26 mouse cellular contexts compared by ENCODE assay signal in genomic region chr5:140002541-140002940, GRCm38 (mm10).
DNase-seq lines count a peak whose midpoint lies in the region; ATAC-seq and TF ChIP-seq lines count a peak whose summit lies in the region.
"Had no signal": no experiment of that assay in that cellular context is flagged by ENCODE, and none has a peak within 500 bp of the region (broad histone marks: within the 10 kb centered on the region; RNA-seq: fewer than 3 reads in every experiment).

No protein-coding gene starts in this region.

- no peak for DNase-seq in forebrain, embryonic 10.5 days (ENCODE audit: extremely low spot score, low spot score)
- DNase-seq in hindbrain, embryonic 11.5 days (ENCODE audit: low spot score) = no peak
- peak; percentile 32 for DNase-seq in midbrain, embryonic 14.5 days
- DNase-seq in brain, embryonic 14.5 days (ENCODE audit: low read depth) = peak; percentile 62
- DNase-seq in cerebellum, postnatal 25 days = no peak
- DNase-seq: adrenal gland, adult 8-10 months; adrenal gland, postnatal 25 days; cerebellum, adult 18-20 months; cerebellum, adult 9-10 months; cerebellum, postnatal 14 days; forebrain, postnatal 0 days; gastrocnemius, adult 2 months; gastrocnemius, postnatal 14 days; heart, adult 11 months had no signal

- 30% methylated on average over 3 of the region's 3 CpGs for WGBS in forebrain, embryonic 13.5 days
- 60% methylated on average over 3 of the region's 3 CpGs for WGBS in forebrain, embryonic 10.5 days
- 44% methylated on average over 3 of the region's 3 CpGs for WGBS in hindbrain, embryonic 12.5 days
- 72% methylated on average over 3 of the region's 3 CpGs for WGBS in hindbrain, embryonic 11.5 days
- 50% methylated on average over 3 of the region's 3 CpGs for WGBS in midbrain, embryonic 14.5 days
- WGBS in midbrain, embryonic 15.5 days = 37% methylated on average over 3 of the region's 3 CpGs

- TF ChIP-seq CTCF in brain, embryonic 14.5 days (IDR thresholded peaks at IDR 0.05; ENCODE audit: borderline replicate concordance, extremely low read depth, insufficient read depth, insufficient read length) = no peak

- H3K4me2 ChIP-seq in forebrain, embryonic 13.5 days = no peak overlapping the region
- H3K4me2 ChIP-seq in hindbrain, embryonic 12.5 days (replicated peaks) = no peak overlapping the region
- H3K4me2 ChIP-seq in hindbrain, embryonic 11.5 days (replicated peaks; ENCODE audit: low read depth, low read length) = no peak overlapping the region
- H3K4me2 ChIP-seq in midbrain, embryonic 14.5 days (ENCODE audit: low read length) = no peak overlapping the region
- H3K4me2 ChIP-seq in midbrain, embryonic 15.5 days = no peak overlapping the region
- H3K4me2 ChIP-seq: embryonic facial prominence, embryonic 12.5 days; embryonic facial prominence, embryonic 15.5 days; heart, embryonic 11.5 days; hindbrain, embryonic 14.5 days had no signal

- no peak overlapping the region for H3K27ac ChIP-seq in forebrain, embryonic 13.5 days
- H3K27ac ChIP-seq in forebrain, embryonic 10.5 days = no peak overlapping the region
- peak overlapping the region; percentile 30; the same call in 1 of the 2 replicates for H3K27ac ChIP-seq in hindbrain, embryonic 12.5 days
- no peak overlapping the region for H3K27ac ChIP-seq in hindbrain, embryonic 11.5 days (ENCODE audit: low read depth, low read length)
- no peak overlapping the region for H3K27ac ChIP-seq in midbrain, embryonic 14.5 days (replicated peaks; ENCODE audit: low read depth, low read length)
- no peak overlapping the region for H3K27ac ChIP-seq in midbrain, embryonic 15.5 days
- H3K27ac ChIP-seq: embryonic facial prominence, embryonic 12.5 days; embryonic facial prominence, embryonic 15.5 days; gastrocnemius, adult 2 months; hindbrain, embryonic 14.5 days; hindbrain, postnatal 0 days had no signal

- no peaks in the 10 kb centered on the region for H3K9me3 ChIP-seq in forebrain, embryonic 13.5 days (replicated peaks)
- no peaks in the 10 kb centered on the region for H3K9me3 ChIP-seq in forebrain, embryonic 10.5 days
- no peaks in the 10 kb centered on the region for H3K9me3 ChIP-seq in hindbrain, embryonic 12.5 days (replicated peaks)
- H3K9me3 ChIP-seq in hindbrain, embryonic 11.5 days (ENCODE audit: control insufficient read depth, low read length) = no peaks in the 10 kb centered on the region
- no peaks in the 10 kb centered on the region for H3K9me3 ChIP-seq in midbrain, embryonic 14.5 days (ENCODE audit: control insufficient read depth, low read length)
- H3K9me3 ChIP-seq in midbrain, embryonic 15.5 days = no peaks in the 10 kb centered on the region
- H3K9me3 ChIP-seq: embryonic facial prominence, embryonic 12.5 days; embryonic facial prominence, embryonic 15.5 days; G1E had no signal

- peaks cover 26% of the 10 kb centered on the region for H3K4me1 ChIP-seq in forebrain, embryonic 13.5 days
- H3K4me1 ChIP-seq in forebrain, embryonic 10.5 days = peaks cover 25% of the 10 kb centered on the region
- 0 out of 2 replicates have a peak, but pooled peaks cover 3% of the 10 kb centered on the region for H3K4me1 ChIP-seq in hindbrain, embryonic 12.5 days
- H3K4me1 ChIP-seq in hindbrain, embryonic 11.5 days (replicated peaks; ENCODE audit: control insufficient read depth, insufficient read depth, low read length) = no peaks in the 10 kb centered on the region
- peaks cover under 1% of the 10 kb centered on the region; the same call in 1 of the 2 replicates for H3K4me1 ChIP-seq in midbrain, embryonic 14.5 days (ENCODE audit: control insufficient read depth, insufficient read depth, low read length)
- peaks cover 8% of the 10 kb centered on the region for H3K4me1 ChIP-seq in midbrain, embryonic 15.5 days

- peak; percentile 38; the same call in 1 of the 2 replicates for ATAC-seq in forebrain, embryonic 13.5 days
- ATAC-seq in hindbrain, embryonic 12.5 days (ENCODE audit: low FRiP score) = no peak
- ATAC-seq in hindbrain, embryonic 11.5 days (ENCODE audit: low FRiP score) = no peak
- ATAC-seq in midbrain, embryonic 14.5 days (ENCODE audit: low FRiP score, low TSS enrichment) = no peak
- no peak for ATAC-seq in midbrain, embryonic 15.5 days (replicated peaks)
- ATAC-seq: activated CD4-positive, CD25-positive, alpha-beta regulatory T cell, adult 4 months; forebrain, postnatal 0 days; hindbrain, postnatal 0 days; inflammation-experienced regulatory T-cells, adult 6 months; intestine, postnatal 0 days had no signal

- TF ChIP-seq POLR2A in brain, embryonic 14.5 days (IDR thresholded peaks at IDR 0.05; ENCODE audit: borderline replicate concordance, extremely low read depth, insufficient read depth, insufficient read length, poor library complexity, severe bottlenecking) = no peak

- H3K4me3 ChIP-seq in forebrain, embryonic 13.5 days = no peak overlapping the region
- no peak overlapping the region for H3K4me3 ChIP-seq in forebrain, embryonic 10.5 days
- no peak overlapping the region for H3K4me3 ChIP-seq in hindbrain, embryonic 12.5 days
- H3K4me3 ChIP-seq in hindbrain, embryonic 11.5 days (ENCODE audit: low read depth, low read length) = no peak overlapping the region
- H3K4me3 ChIP-seq in midbrain, embryonic 14.5 days (replicated peaks; ENCODE audit: low read depth, low read length) = no peak overlapping the region
- no peak overlapping the region for H3K4me3 ChIP-seq in midbrain, embryonic 15.5 days
- H3K4me3 ChIP-seq: embryonic facial prominence, embryonic 12.5 days; embryonic facial prominence, embryonic 15.5 days; gastrocnemius, adult 2 months had no signal

- no peaks in the 10 kb centered on the region for H3K36me3 ChIP-seq in forebrain, embryonic 13.5 days (ENCODE audit: poor library complexity, severe bottlenecking)
- no peaks in the 10 kb centered on the region for H3K36me3 ChIP-seq in forebrain, embryonic 10.5 days (replicated peaks)
- H3K36me3 ChIP-seq in hindbrain, embryonic 12.5 days = no peaks in the 10 kb centered on the region
- H3K36me3 ChIP-seq in hindbrain, embryonic 11.5 days (ENCODE audit: control insufficient read depth, insufficient read depth, low read length) = no peaks in the 10 kb centered on the region
- H3K36me3 ChIP-seq in midbrain, embryonic 14.5 days (ENCODE audit: control insufficient read depth, insufficient read depth, low read length) = no peaks in the 10 kb centered on the region
- no peaks in the 10 kb centered on the region for H3K36me3 ChIP-seq in midbrain, embryonic 15.5 days (replicated peaks)
- H3K36me3 ChIP-seq: embryonic facial prominence, embryonic 12.5 days; embryonic facial prominence, embryonic 15.5 days had no signal

- no peaks in the 10 kb centered on the region for H3K27me3 ChIP-seq in forebrain, embryonic 13.5 days
- peaks cover 16% of the 10 kb centered on the region for H3K27me3 ChIP-seq in forebrain, embryonic 10.5 days (ENCODE audit: poor library complexity, severe bottlenecking)
- H3K27me3 ChIP-seq in hindbrain, embryonic 12.5 days = no peaks in the 10 kb centered on the region
- no peaks in the 10 kb centered on the region for H3K27me3 ChIP-seq in hindbrain, embryonic 11.5 days (ENCODE audit: control insufficient read depth, insufficient read depth, low read length)
- peaks cover 10% of the 10 kb centered on the region for H3K27me3 ChIP-seq in midbrain, embryonic 14.5 days (ENCODE audit: control insufficient read depth, insufficient read depth, low read length)
- H3K27me3 ChIP-seq in midbrain, embryonic 15.5 days (replicated peaks) = peaks cover 13% of the 10 kb centered on the region
- H3K27me3 ChIP-seq: embryonic facial prominence, embryonic 12.5 days; embryonic facial prominence, embryonic 15.5 days had no signal

- no peak overlapping the region for H3K9ac ChIP-seq in forebrain, embryonic 13.5 days
- H3K9ac ChIP-seq in hindbrain, embryonic 12.5 days = no peak overlapping the region
- no peak overlapping the region for H3K9ac ChIP-seq in hindbrain, embryonic 11.5 days (ENCODE audit: low read depth, low read length)
- H3K9ac ChIP-seq in midbrain, embryonic 14.5 days (replicated peaks; ENCODE audit: low read length) = no peak overlapping the region
- H3K9ac ChIP-seq in midbrain, embryonic 15.5 days = no peak overlapping the region
- H3K9ac ChIP-seq: embryonic facial prominence, embryonic 12.5 days; embryonic facial prominence, embryonic 15.5 days; forebrain, postnatal 0 days; hindbrain, embryonic 14.5 days had no signal

Comparison
In these comparisons a context has a peak if more than half of its experiments do, and no peak if none do; other contexts are left out.
1. DNase-seq: peak in midbrain, embryonic 14.5 days (single experiment) and brain, embryonic 14.5 days (single experiment); none in forebrain, embryonic 10.5 days (single experiment), hindbrain, embryonic 11.5 days (single experiment) and cerebellum, postnatal 25 days (0 of 2).